Mouse (Mus musculus) ES-E14 (cell line): ENCODE measurements at regions not wholly inside any gene's neighbourhood (a gene's known extent, or its start where the extent isn't known, plus 50 kb on each side); places are given as distances from the start of the nearest gene placed in this dataset.

ENCODE experiments used
- CHD2 ChIP-seq: IDR thresholded peaks from 2 replicates; pipeline ENCODE4 v1.6.1; 2014; ENCODE audit warnings: mild to moderate bottlenecking, low read depth, low read length, inconsistent platforms
- HCFC1 ChIP-seq: IDR thresholded peaks from 2 replicates; pipeline ENCODE4 v1.6.1; 2012; ENCODE audit warnings: low read length, inconsistent platforms, borderline replicate concordance; ENCODE audit not compliant: insufficient read depth
- MAFK ChIP-seq: IDR thresholded peaks from 2 replicates; pipeline ENCODE4 v1.6.1; 2014; ENCODE audit warnings: mild to moderate bottlenecking, low read depth, low read length, inconsistent platforms; ENCODE audit not compliant: insufficient read depth
- ZC3H11A ChIP-seq: IDR thresholded peaks from 2 replicates; pipeline ENCODE4 v1.6.1; 2012; ENCODE audit warnings: low read depth, mild to moderate bottlenecking, inconsistent platforms, low read length, borderline replicate concordance
- ZNF384 ChIP-seq: IDR thresholded peaks from 2 replicates; pipeline ENCODE4 v1.6.1; 2012; ENCODE audit warnings: low read depth, low read length, inconsistent platforms

- no peak for TF ChIP-seq HCFC1
- no peak for TF ChIP-seq CHD2
- TF ChIP-seq MAFK = no peak
- TF ChIP-seq ZC3H11A = no peak
- TF ChIP-seq ZNF384 = no peak
These were observed 206.1 kb upstream of the Tom1l1 start for GRCm38 (mm10) chr11:90894236-90894635.
